Mouse (Mus musculus): Measurements from ENCODE around the gene H2afj. TPM values are rescaled to one million over a fixed set of nuclear protein-coding genes. Genes with fewer than 3 reads are reported as not detected.

H2afj gene
- polyA plus RNA-seq, 1 experiment from 2014 or later: 106 TPM

GRCm38 (mm10) chr6:136847267-136847666 lies 39.2 kb downstream of the H2afj start:
- Histone ChIP-seq H3K36me3 (ENCODE audit: insufficient read depth) (no peaks in the 10 kb centered on the region), H3K4me2 (no peak overlapping the region), H3K9me3 (ENCODE audit: low read depth, low read length) (no peaks in the 10 kb centered on the region), H3K9ac (no peak overlapping the region), H3K27me3 (ENCODE audit: insufficient read depth, low read length) (no peaks in the 10 kb centered on the region), H3K4me3 (ENCODE audit: low read depth, low read length) (no peak overlapping the region), H3K4me1 (ENCODE audit: insufficient read depth) (no peaks in the 10 kb centered on the region), H3K27ac (ENCODE audit: low read depth) (no peak overlapping the region)
- ATAC-seq (ENCODE audit: insufficient read depth): no peak
- WGBS: 86% methylated on average over 3 of the region's 3 CpGs
- no peak for DNase-seq
- no peak for TF ChIP-seq CTCF (IDR thresholded peaks at IDR 0.05; ENCODE audit: low read depth)

GRCm38 (mm10) chr6:136847790-136848189 lies 39.7 kb downstream of the H2afj start:
- Histone ChIP-seq H3K4me1 (ENCODE audit: insufficient read depth) (0 out of 2 replicates have a peak, but pooled peaks cover 2% of the 10 kb centered on the region), H3K9me3 (ENCODE audit: low read depth, low read length) (no peaks in the 10 kb centered on the region), H3K9ac (no peak overlapping the region), H3K4me3 (ENCODE audit: low read depth, low read length) (no peak overlapping the region), H3K36me3 (ENCODE audit: insufficient read depth) (no peaks in the 10 kb centered on the region), H3K4me2 (no peak overlapping the region), H3K27me3 (ENCODE audit: insufficient read depth, low read length) (no peaks in the 10 kb centered on the region), H3K27ac (ENCODE audit: low read depth) (no peak overlapping the region)
- DNase-seq: peak; percentile 64
- WGBS: 15% methylated on average over 2 of the region's 2 CpGs
- no peak for ATAC-seq (ENCODE audit: insufficient read depth)
- TF ChIP-seq CTCF (IDR thresholded peaks at IDR 0.05; ENCODE audit: low read depth): peak; percentile 76

GRCm38 (mm10) chr6:136848399-136848798 lies 40.4 kb downstream of the H2afj start:
- no peak overlapping the region for H3K9ac ChIP-seq
- no peak overlapping the region for H3K4me3 ChIP-seq (ENCODE audit: low read depth, low read length)
- ATAC-seq (ENCODE audit: insufficient read depth) (no peak), DNase-seq (no peak)
- 0 out of 2 replicates have a peak, but pooled peaks cover 3% of the 10 kb centered on the region for H3K4me1 ChIP-seq (ENCODE audit: insufficient read depth)
- no peak for TF ChIP-seq CTCF (IDR thresholded peaks at IDR 0.05; ENCODE audit: low read depth)
- WGBS: 84% methylated on average over 8 of the region's 8 CpGs
- H3K27ac ChIP-seq (ENCODE audit: low read depth): no peak overlapping the region
- no peaks in the 10 kb centered on the region for H3K9me3 ChIP-seq (ENCODE audit: low read depth, low read length)
- H3K27me3 ChIP-seq (ENCODE audit: insufficient read depth, low read length): no peaks in the 10 kb centered on the region
- H3K36me3 ChIP-seq (ENCODE audit: insufficient read depth): no peaks in the 10 kb centered on the region
- no peak overlapping the region for H3K4me2 ChIP-seq

GRCm38 (mm10) chr6:136848971-136849370 lies 40.9 kb downstream of the H2afj start:
- WGBS: 87% methylated on average over 5 of the region's 5 CpGs
- H3K4me2 ChIP-seq: no peak overlapping the region
- H3K9ac ChIP-seq: no peak overlapping the region
- H3K27ac ChIP-seq (ENCODE audit: low read depth): no peak overlapping the region
- DNase-seq: no peak
- no peaks in the 10 kb centered on the region for H3K27me3 ChIP-seq (ENCODE audit: insufficient read depth, low read length)
- TF ChIP-seq CTCF (IDR thresholded peaks at IDR 0.05; ENCODE audit: low read depth): no peak
- no peak overlapping the region for H3K4me3 ChIP-seq (ENCODE audit: low read depth, low read length)
- ATAC-seq (ENCODE audit: insufficient read depth): no peak
- H3K36me3 ChIP-seq (ENCODE audit: insufficient read depth): no peaks in the 10 kb centered on the region
- H3K9me3 ChIP-seq (ENCODE audit: low read depth, low read length): no peaks in the 10 kb centered on the region
- 0 out of 2 replicates have a peak, but pooled peaks cover 3% of the 10 kb centered on the region for H3K4me1 ChIP-seq (ENCODE audit: insufficient read depth)

- 68% methylated on average over 6 of the region's 6 CpGs for WGBS
These were observed 42.2 kb downstream of the H2afj start for GRCm38 (mm10) chr6:136850267-136850666.

GRCm38 (mm10) chr6:136852348-136852747 lies 44.3 kb downstream of the H2afj start:
- ATAC-seq (ENCODE audit: insufficient read depth) (no peak), DNase-seq (no peak)
- Histone ChIP-seq H3K36me3 (ENCODE audit: insufficient read depth) (no peaks in the 10 kb centered on the region), H3K9me3 (ENCODE audit: low read depth, low read length) (no peaks in the 10 kb centered on the region), H3K4me2 (no peak overlapping the region), H3K4me1 (ENCODE audit: insufficient read depth) (peaks cover 14% of the 10 kb centered on the region), H3K27me3 (ENCODE audit: insufficient read depth, low read length) (no peaks in the 10 kb centered on the region), H3K27ac (ENCODE audit: low read depth) (peak overlapping the region; percentile 55; the same call in 1 of the 2 replicates), H3K4me3 (ENCODE audit: low read depth, low read length) (no peak overlapping the region), H3K9ac (no peak overlapping the region)
- no peak for TF ChIP-seq CTCF (IDR thresholded peaks at IDR 0.05; ENCODE audit: low read depth)
- 75% methylated on average over 4 of the region's 4 CpGs for WGBS

More at GRCm38 (mm10) chr6:136850267-136850666, 42.2 kb downstream of the H2afj start:
- no peaks in the 10 kb centered on the region for H3K36me3 ChIP-seq (ENCODE audit: insufficient read depth)
- ATAC-seq (ENCODE audit: insufficient read depth) (no peak), DNase-seq (no peak)
- no peaks in the 10 kb centered on the region for H3K9me3 ChIP-seq (ENCODE audit: low read depth, low read length)
- H3K9ac ChIP-seq: no peak overlapping the region
- 0 out of 2 replicates have a peak, but pooled peaks cover 3% of the 10 kb centered on the region for H3K4me1 ChIP-seq (ENCODE audit: insufficient read depth)
- H3K4me3 ChIP-seq (ENCODE audit: low read depth, low read length): no peak overlapping the region
- no peak overlapping the region for H3K27ac ChIP-seq (ENCODE audit: low read depth)
- no peak for TF ChIP-seq CTCF (IDR thresholded peaks at IDR 0.05; ENCODE audit: low read depth)
- H3K27me3 ChIP-seq (ENCODE audit: insufficient read depth, low read length): no peaks in the 10 kb centered on the region
- H3K4me2 ChIP-seq: no peak overlapping the region

- DNase-seq (peak; percentile 44), ATAC-seq (ENCODE audit: insufficient read depth) (no peak)
- WGBS: 37% methylated on average over 3 of the region's 3 CpGs
- H3K4me3 ChIP-seq (ENCODE audit: low read depth, low read length): no peak overlapping the region
- no peaks in the 10 kb centered on the region for H3K27me3 ChIP-seq (ENCODE audit: insufficient read depth, low read length)
- H3K4me1 ChIP-seq (ENCODE audit: insufficient read depth): peaks cover 18% of the 10 kb centered on the region
- H3K27ac ChIP-seq (ENCODE audit: low read depth): peak overlapping the region; percentile 55; the same call in 1 of the 2 replicates
- H3K4me2 ChIP-seq: no peak overlapping the region
- no peaks in the 10 kb centered on the region for H3K36me3 ChIP-seq (ENCODE audit: insufficient read depth)
- H3K9ac ChIP-seq: no peak overlapping the region
- no peak for TF ChIP-seq CTCF (IDR thresholded peaks at IDR 0.05; ENCODE audit: low read depth)
- H3K9me3 ChIP-seq (ENCODE audit: low read depth, low read length): no peaks in the 10 kb centered on the region
These were observed 44.7 kb downstream of the H2afj start for GRCm38 (mm10) chr6:136852762-136853161.

Data from lung, embryonic 14.5 days (tissue).